Mouse (Mus musculus): ENCODE results near the gene Pdzrn3.

GRCm38 (mm10) chr6:101377167-101377934, at the start of gene Pdzrn3:
- TF ChIP-seq EP300 (IDR thresholded peaks at IDR 0.05; ENCODE audit: low read depth): no peak
- TF ChIP-seq CTCF (IDR thresholded peaks at IDR 0.05; ENCODE audit: low read depth): no peak

All from liver, embryonic 14.5 days (tissue).